Mouse (Mus musculus) hindbrain, embryonic 16.5 days (tissue): ENCODE measurements around the gene Rpl27a. TPM values are rescaled to one million over a fixed set of nuclear protein-coding genes. Genes with fewer than 3 reads are reported as not detected.

Source experiments
- ATAC-seq: fragments of 200-750 bp; cut with Nextera tagmentation; 2 replicates; pipeline ENCODE4 v1.8.0; 2017; ENCODE audit warnings: moderate TSS enrichment, moderate library complexity
- H3K27ac ChIP-seq: fragments of 300-500 bp; sonication (generic); 2 replicates; pipeline ENCODE4 v1.5.1; 2014; ENCODE audit warnings: low read depth, mild to moderate bottlenecking, control low read depth, low read length, moderate library complexity
- H3K27me3 ChIP-seq: fragments of 300-500 bp; sonication (generic); replicated peaks from 2 replicates; pipeline ENCODE4 v1.6.1; 2014; ENCODE audit warnings: low read length; ENCODE audit not compliant: control insufficient read depth, insufficient read depth
- H3K36me3 ChIP-seq: fragments of 300-500 bp; sonication (generic); 2 replicates; pipeline ENCODE4 v1.6.1; 2014; ENCODE audit warnings: mild to moderate bottlenecking, low read length, moderate library complexity, mixed read lengths; ENCODE audit not compliant: control insufficient read depth, insufficient read depth
- H3K4me1 ChIP-seq: fragments of 300-500 bp; sonication (generic); 2 replicates; pipeline ENCODE4 v1.6.1; 2014; ENCODE audit warnings: low read depth, low read length; ENCODE audit not compliant: control insufficient read depth, insufficient read depth
- H3K4me2 ChIP-seq: fragments of 300-500 bp; sonication (generic); 2 replicates; pipeline ENCODE4 v1.6.1; 2014; ENCODE audit warnings: mild to moderate bottlenecking, low read length, control low read depth, moderate library complexity
- H3K4me3 ChIP-seq: fragments of 300-500 bp; sonication (generic); 2 replicates; pipeline ENCODE4 v1.5.1; 2014; ENCODE audit warnings: mild to moderate bottlenecking, low read length, control low read depth, moderate library complexity
- H3K9ac ChIP-seq: fragments of 300-500 bp; sonication (generic); 2 replicates; pipeline ENCODE4 v1.6.1; 2014; ENCODE audit warnings: low read depth, mild to moderate bottlenecking, control low read depth, low read length, moderate library complexity
- H3K9me3 ChIP-seq: fragments of 300-500 bp; sonication (generic); 2 replicates; pipeline ENCODE4 v1.6.1; 2014; ENCODE audit warnings: mild to moderate bottlenecking, low read length, moderate library complexity; ENCODE audit not compliant: control insufficient read depth
- WGBS: fragments of 180-500 bp; shearing (Covaris S2); extraction: QIAGEN DNeasy Blood & Tissue Kit; methylation state at CpG from one replicate; pipeline ENCODE4 v1.1.7; 2014; 5-methylcytosine and 5-hydroxymethylcytosine counted together
- polyA plus RNA-seq: library from polyadenylated mRNA; unstranded; fragments of >200 nt; fragmentation: Nextera tagmentation; extraction: Ambion mirVana; gene quantifications from 2 replicates; pipeline ENCODE4 v1.2.1, GENCODE M21; 2015

Rpl27a gene
- polyA plus RNA-seq, 1 experiment from 2014 or later: 80.8 TPM

DNA sequence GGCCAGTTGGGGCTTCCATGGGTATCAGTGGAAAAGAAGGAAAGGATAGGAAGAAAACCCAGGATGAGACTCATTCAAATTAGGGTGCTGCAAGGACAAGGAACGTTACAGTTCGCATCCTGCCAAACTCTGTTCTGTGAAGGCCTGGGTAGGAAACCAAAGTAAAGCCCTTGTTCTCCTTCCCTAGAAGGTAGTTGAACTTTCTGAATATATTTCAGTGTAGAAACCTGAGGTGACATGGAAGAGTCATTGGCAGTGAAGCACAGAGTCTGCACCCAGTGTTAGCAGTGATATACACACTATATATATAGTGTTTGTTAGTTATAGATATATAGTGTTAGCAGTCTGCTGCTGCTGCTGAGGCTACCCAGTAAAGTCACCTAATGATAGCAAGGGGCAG, 4.4 kb downstream of the Rpl27a start:
- Histone ChIP-seq H3K4me1 (peaks cover 14% of the 10 kb centered on the region), H3K4me3 (no peak overlapping the region), H3K27me3 (no peaks in the 10 kb centered on the region), H3K4me2 (no peak overlapping the region), H3K27ac (no peak overlapping the region), H3K9me3 (no peaks in the 10 kb centered on the region), H3K9ac (no peak overlapping the region), H3K36me3 (peaks cover 38% of the 10 kb centered on the region)
- 67% methylated on average over 2 of the region's 2 CpGs for WGBS
- no peak for ATAC-seq

DNA sequence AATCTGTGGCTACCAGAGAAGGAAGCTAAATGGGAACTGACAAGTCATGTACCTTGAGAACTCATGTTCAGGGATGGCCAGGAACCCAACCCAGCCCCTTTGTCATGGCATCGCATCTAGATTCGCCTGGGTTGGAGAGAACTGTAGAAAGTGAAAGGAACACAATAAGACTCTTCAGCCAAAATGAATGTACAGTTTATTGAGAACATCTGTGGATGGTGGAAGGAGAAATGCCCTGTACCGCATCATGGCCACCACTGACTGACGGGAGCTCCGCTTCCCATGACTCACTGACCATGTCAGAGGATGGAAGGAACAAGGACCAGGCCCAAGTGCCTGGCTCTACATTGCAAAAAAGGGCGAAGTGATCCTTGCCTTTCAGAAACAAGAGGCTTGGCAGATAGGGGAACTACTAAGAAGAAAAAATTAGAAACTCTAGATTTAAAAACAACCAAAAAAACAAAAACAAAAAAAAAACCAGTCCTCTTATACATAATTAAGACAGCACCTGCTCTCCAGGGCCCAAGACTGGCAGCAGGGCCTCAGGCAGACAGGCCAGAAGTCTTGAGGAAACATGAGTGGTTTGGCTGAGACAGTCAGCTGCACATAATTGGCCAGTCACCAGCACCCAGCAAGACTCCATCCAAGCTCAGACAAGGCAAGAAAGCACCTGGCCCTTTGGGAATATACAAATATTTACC, 4.9 kb downstream of the Rpl27a start:
- 72% methylated on average over 6 of the region's 6 CpGs for WGBS
- Histone ChIP-seq H3K9ac (no peak overlapping the region), H3K9me3 (no peaks in the 10 kb centered on the region), H3K27me3 (no peaks in the 10 kb centered on the region), H3K4me2 (no peak overlapping the region), H3K4me1 (peaks cover 14% of the 10 kb centered on the region), H3K27ac (no peak overlapping the region), H3K4me3 (no peak overlapping the region), H3K36me3 (peaks cover 38% of the 10 kb centered on the region)
- no peak for ATAC-seq

DNA sequence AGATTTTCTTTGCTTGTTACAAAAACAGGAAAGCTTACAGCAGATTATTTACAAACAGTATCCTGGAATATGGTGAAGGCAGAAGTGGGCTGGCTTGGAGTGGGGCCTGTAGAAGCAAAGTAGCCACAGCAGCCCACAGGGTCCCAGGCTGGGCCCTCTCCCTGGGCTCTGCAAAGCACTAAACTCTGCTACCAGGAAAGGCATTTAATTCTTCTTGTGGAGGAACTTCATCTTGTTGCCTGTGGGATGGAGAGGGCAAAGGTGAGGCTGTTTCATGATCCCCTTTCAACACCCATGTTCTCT, 5.4 kb downstream of the Rpl27a start:
- ATAC-seq: no peak
- Histone ChIP-seq H3K9me3 (no peaks in the 10 kb centered on the region), H3K4me3 (no peak overlapping the region), H3K4me2 (no peak overlapping the region), H3K27ac (no peak overlapping the region), H3K9ac (no peak overlapping the region), H3K27me3 (no peaks in the 10 kb centered on the region), H3K36me3 (peaks cover 38% of the 10 kb centered on the region), H3K4me1 (peaks cover 14% of the 10 kb centered on the region)

DNA sequence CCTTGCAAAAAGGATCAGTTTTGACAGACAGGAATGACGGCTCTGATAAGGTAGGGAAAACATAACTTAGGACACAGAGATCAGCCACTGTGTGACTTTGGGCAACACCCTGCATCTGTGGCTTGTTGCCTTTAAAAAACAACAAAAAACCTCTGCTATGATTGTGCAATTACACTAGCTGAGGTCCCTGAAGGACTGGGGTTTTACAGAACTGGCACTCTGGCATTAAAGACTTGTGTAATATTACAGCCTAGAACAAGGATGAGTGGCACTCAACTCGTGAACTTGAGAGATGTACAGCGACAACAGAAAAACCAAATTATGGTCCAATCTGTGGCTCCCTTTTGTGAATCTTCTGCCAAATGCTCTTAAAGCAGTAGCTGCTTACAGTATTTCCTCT, 5.8 kb downstream of the Rpl27a start:
- ATAC-seq: no peak
- Histone ChIP-seq H3K27me3 (no peaks in the 10 kb centered on the region), H3K27ac (no peak overlapping the region), H3K9me3 (no peaks in the 10 kb centered on the region), H3K4me2 (no peak overlapping the region), H3K9ac (no peak overlapping the region), H3K4me1 (peaks cover 13% of the 10 kb centered on the region), H3K4me3 (no peak overlapping the region), H3K36me3 (peaks cover 38% of the 10 kb centered on the region)
- 83% methylated on average over 3 of the region's 3 CpGs for WGBS

DNA sequence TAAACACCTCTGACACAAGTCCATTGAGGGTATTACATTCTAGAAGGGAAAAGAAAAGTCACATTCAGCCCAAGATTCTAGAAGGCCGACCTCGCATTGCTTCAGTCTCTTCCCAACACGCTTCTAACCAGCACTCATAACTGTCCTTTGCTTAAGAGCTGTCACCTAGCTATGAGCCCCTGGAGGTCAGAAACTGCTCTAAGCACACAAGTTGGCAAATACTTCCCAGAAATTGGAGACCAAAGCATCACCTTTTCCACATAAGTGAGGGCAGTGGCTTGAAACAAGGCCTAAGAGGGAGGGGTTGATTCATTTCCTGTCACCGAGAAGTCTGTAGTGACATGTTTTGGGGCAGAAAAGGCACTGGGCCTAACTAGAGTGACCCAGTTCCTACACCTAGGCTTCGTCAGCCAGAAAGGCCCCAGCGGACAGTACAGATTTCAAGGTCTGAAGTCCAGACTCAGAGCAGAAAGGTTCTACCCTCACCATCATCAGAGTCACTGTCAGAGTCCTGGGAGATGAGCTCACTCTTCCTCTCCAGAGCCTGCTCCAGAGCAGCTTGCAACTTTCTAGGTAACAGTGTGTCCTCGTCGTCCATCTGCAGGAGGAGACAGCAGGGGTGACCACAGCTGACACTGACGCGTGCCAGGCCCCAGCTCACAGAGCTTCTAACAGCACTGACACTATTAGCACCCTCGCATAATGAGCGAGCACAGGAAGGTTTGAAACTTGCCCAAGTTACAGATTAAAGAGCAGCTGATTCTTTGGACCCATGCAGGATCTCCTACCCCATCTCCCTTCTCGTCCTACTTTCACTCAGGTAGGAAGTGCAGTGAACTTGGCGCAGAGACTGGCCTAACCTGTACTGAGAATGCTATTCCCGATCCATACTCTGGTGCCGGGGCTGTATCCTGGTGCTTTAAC, 7.1 kb downstream of the Rpl27a start:
- Histone ChIP-seq H3K27me3 (no peaks in the 10 kb centered on the region), H3K36me3 (peaks cover 38% of the 10 kb centered on the region), H3K9ac (no peak overlapping the region), H3K4me2 (no peak overlapping the region), H3K4me3 (no peak overlapping the region), H3K9me3 (no peaks in the 10 kb centered on the region), H3K4me1 (0 out of 2 replicates have a peak, but pooled peaks cover 2% of the 10 kb centered on the region), H3K27ac (no peak overlapping the region)
- no peak for ATAC-seq
- WGBS: 76% methylated on average over 16 of the region's 16 CpGs

DNA sequence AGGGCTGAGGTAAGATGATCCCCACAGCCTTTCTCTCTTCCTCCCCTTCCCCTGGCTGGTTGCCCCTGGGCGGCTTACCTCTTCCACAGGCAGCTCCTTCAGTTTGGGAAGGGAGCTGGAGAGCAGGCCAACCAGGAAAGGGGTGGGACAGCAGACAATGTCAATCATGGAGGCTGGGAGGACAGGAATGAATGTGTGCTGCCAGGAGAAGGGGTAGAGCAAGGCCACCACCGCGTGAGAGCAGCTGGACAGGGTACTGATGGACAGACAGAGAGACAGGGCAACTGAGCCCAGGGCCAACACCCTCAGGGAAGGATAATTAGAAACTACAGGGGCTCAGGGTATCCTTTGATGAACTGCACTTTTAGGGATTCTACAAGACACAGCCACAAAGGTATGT, 8.6 kb downstream of the Rpl27a start:
- Histone ChIP-seq H3K27ac (no peak overlapping the region), H3K9ac (no peak overlapping the region), H3K36me3 (peaks cover 26% of the 10 kb centered on the region), H3K4me1 (no peaks in the 10 kb centered on the region), H3K4me2 (no peak overlapping the region), H3K4me3 (no peak overlapping the region), H3K9me3 (no peaks in the 10 kb centered on the region), H3K27me3 (no peaks in the 10 kb centered on the region)
- ATAC-seq: no peak
- 71% methylated on average over 3 of the region's 3 CpGs for WGBS

DNA sequence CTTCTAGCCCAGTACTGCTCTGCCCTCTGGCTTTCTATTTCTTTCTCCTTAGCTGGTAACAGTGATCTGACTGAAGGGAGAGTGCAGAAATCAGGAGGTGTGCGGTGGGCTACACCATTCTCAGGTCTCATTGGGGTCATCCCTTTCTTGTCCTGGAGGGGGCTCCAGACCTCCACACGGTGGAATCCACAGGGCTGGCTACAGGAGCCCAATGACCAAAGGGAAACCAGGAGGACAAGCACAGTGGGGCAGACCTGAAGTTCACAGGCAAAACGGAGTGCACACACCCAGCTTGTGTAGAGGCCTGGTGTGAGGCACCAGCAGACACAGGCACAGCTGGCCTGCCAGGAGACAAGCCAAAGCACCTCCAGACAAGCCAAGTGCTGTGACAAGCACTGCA, 9.4 kb downstream of the Rpl27a start:
- no peak overlapping the region for H3K27ac ChIP-seq
- peaks cover 21% of the 10 kb centered on the region for H3K36me3 ChIP-seq
- H3K4me1 ChIP-seq: no peaks in the 10 kb centered on the region
- H3K4me3 ChIP-seq: no peak overlapping the region
- no peaks in the 10 kb centered on the region for H3K27me3 ChIP-seq
- WGBS: 10% methylated on average over 3 of the region's 3 CpGs
- no peak overlapping the region for H3K9ac ChIP-seq
- no peak overlapping the region for H3K4me2 ChIP-seq
- peak; percentile 88 for ATAC-seq
- no peaks in the 10 kb centered on the region for H3K9me3 ChIP-seq

DNA sequence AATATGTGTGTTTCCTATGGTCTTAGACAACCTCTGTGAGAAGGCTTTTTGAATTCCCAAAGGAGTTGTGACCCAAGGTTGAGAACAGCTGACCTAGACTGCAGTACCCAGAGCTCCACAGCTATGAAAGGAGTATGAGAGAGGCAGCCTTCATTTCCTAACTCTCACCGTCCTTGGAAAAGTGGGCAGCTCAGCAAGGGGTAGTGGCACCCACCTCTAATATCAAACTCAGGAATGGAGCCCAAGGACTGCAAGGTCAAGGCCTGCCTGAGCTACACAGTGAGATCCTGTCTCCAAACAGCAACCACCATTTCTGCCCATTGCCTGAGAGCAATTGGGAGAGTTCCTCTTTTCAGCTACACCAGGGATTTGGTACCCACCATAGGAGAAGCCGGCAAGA, 10.8 kb downstream of the Rpl27a start:
- H3K4me1 ChIP-seq: no peaks in the 10 kb centered on the region
- H3K9ac ChIP-seq: no peak overlapping the region
- WGBS: 79% methylated on average over 2 of the region's 2 CpGs
- no peaks in the 10 kb centered on the region for H3K27me3 ChIP-seq
- H3K27ac ChIP-seq: no peak overlapping the region
- peaks cover 11% of the 10 kb centered on the region for H3K36me3 ChIP-seq
- no peak for ATAC-seq
- no peak overlapping the region for H3K4me3 ChIP-seq
- no peaks in the 10 kb centered on the region for H3K9me3 ChIP-seq
- no peak overlapping the region for H3K4me2 ChIP-seq

DNA sequence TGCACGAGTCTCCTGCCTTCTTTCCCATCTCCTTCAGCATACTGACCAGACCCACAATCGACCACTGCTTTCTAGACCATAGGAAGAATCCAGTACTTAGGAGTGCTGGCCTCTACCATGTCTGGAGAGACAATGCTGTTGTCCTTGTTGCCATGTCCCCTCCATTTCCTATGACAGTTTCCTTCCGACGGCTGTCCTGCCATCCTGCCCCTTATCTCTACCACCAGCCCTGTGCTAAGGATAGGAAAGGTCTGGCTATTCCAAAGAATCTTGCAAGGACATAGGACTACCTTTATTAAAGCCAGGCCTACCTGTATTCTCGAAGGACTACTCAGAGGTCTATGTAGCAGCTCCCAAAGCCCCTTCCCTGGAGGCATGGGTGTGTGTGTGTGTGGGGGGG, 12.6 kb downstream of the Rpl27a start:
- Histone ChIP-seq H3K4me1 (peaks cover 6% of the 10 kb centered on the region), H3K36me3 (no peaks in the 10 kb centered on the region), H3K4me3 (no peak overlapping the region), H3K9ac (no peak overlapping the region), H3K4me2 (no peak overlapping the region), H3K27ac (no peak overlapping the region), H3K27me3 (no peaks in the 10 kb centered on the region), H3K9me3 (no peaks in the 10 kb centered on the region)
- WGBS: 86% methylated on average over 5 of the region's 5 CpGs
- no peak for ATAC-seq
